Mouse (Mus musculus): Measurements from ENCODE around the gene Olfr1396.

Olfr1396 gene

DNA sequence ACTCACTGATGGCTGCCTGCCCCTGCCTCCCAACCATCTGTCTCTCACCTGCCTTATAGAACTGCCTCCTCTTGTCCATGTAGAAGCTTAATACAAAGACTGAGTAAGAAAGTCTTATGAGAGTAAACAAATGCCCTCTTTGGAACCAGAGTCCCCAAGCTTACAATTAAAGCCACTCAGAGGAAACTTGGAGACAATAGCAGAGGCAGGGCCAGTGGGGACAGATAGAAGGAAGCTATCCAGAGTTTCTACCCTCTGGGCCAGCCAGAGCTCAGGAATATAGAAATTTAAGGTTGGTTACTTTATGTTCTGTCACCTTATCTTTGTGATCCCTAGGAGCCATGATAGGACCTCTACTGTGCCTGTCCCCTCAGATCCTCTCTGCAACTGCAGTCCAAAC lies at the start of gene Olfr1396:
Gene Olfr1396, minus strand, starts transcription at position 101 of the 400 bp plus-strand sequence.
- DNase-seq (ENCODE audit: low spot score): no peak

DNA sequence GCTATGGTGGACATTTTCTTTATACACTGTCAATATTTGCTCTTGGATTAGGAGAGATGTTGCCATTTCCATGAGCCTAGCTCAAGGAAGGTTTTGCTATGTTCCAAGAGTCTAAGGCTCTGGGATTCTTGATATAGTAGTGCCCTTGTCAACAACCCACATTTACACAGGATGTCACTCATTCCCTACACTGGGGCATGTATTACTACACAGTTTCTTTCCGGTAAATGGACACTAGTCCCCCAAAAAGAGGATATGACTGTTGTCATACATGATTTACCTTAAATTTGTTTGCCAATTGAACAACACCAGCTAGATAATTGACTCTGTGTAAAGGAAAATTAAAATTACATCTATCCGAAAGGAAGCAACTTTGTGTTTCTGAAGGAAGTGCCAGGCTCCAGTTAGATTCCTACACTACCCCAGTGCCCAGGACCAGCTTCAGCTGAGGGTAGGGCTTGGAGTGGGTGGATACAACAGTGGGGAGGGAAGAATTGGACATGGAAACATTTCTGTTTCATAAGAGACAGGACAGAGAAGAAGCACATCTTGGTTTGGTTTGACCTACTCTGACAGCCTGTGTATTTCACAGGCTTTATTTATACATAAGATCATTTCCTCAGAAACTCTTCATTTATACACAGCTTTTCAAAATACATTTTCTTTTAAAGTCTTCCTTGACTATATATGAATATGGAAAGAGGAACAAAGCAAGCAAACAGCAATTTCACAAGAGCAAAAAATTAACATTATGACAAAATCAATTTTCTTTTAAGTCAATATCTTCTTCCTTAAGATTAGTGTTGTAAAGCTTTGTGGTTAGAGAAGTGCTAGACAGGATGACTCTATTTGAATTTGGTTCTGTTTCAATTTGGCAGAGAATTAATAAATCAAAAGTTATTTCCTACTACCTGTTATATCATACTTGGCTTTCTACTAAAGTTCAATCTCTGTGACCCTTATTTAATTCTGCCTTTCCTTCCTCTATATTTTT lies 42.4 kb upstream of the Olfr1396 start:
- no peak for DNase-seq (ENCODE audit: low spot score)

DNA sequence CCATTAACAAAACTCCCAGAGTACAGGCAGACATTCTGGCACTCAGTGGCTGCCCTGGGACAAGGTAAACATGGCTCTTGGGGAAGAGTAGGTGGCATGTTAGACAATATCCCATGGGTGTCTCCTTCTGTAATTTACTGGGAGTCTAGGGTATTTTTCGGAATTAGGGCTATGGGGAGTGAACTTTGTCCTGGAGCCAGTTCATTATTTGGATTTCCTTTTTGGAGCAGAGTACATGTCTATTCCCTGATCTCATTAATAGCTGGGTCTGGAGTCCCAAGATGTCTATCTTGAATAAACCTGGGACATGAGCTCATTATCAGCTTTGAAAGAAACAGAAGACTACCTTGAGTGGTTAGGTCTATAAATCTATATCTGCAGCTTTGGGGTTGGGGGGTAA lies 39.4 kb upstream of the Olfr1396 start, which contains the start of gene Olfr1394:
Gene Olfr1394, plus strand, starts transcription at position 301 of the 400 bp plus-strand sequence.
- no peak for DNase-seq (ENCODE audit: low spot score)

DNA sequence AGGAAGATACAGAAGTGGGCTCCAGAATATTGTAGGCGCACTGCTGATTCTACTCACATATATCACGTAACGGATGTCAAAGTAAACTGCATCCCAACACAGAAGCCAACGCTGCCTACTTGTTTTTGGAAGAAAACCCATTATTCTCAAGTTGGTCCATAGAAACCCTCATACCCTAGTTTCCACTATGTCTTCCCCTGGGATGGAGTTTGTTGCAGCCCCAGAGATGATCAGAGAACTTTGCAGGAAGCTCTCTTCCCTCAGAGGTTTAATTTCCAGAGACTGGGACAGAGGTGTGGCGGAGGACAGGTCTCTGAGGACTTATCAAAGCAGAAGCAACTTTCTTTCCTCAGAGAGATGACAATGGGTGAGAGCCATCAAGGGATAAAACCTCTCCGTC lies 27.3 kb upstream of the Olfr1396 start, which contains the start of gene Olfr1395:
Gene Olfr1395, plus strand, starts transcription at position 301 of the 400 bp plus-strand sequence.
- no peak for DNase-seq (ENCODE audit: low spot score)

DNA sequence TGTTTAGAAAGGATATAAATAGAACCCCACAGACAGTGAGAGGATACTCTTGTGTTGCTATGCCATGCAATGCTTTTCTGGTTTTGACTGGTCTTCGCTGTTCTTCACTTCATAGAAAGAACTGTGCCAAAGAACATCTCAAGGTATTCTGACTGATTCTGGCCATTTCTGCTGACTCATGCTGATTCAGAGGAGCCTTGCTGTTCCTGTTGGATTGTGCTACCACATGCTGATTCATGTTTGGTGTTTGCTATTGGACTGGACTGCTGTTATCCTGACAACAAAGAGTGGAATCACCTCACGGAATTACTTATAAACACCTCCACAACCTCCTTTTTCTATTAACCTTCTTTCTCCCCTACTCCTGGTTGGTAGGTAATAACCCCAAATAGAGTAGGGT lies 9.5 kb upstream of the Olfr1396 start:
- no peak for DNase-seq (ENCODE audit: low spot score)

DNA sequence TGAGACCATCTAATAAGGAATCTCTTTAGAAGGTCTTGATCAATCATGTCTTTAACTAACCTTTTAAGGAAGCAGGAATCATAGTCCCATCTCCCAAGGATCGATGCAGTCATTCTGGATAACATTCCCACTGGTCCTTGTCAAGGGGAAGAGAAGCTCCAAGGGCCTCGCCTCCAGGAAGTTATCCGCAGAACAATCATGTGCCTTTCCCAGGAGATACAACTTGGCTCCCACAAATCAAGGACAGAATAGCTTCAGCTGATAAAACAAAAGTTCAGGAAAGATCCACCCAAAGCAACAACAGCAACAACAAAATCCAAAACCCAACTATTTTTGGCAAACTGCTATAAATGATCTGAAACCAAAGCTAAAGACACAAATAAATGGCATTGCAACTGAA lies 5.0 kb upstream of the Olfr1396 start:
- DNase-seq (ENCODE audit: low spot score): no peak

DNA sequence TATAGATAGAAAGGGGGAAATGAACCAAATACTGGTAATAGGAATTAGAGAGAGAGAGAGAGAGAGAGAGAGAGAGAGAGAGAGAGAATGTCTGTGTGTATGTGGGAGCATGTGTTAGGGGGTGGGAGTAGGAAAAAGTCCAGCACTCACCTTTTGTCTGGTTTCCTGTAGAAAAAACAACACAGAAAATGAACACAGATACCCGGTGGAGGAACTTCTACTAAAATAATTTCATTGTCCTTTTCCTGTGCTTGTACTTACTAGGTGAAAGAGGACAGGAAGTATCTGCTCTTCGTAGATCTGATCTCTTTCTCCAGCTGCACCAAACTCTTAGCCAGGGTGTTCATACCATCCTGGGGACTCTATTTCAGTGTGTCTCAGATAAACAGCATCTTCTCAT lies 516 bp downstream of the Olfr1396 start:
- no peak for DNase-seq (ENCODE audit: low spot score)

DNA sequence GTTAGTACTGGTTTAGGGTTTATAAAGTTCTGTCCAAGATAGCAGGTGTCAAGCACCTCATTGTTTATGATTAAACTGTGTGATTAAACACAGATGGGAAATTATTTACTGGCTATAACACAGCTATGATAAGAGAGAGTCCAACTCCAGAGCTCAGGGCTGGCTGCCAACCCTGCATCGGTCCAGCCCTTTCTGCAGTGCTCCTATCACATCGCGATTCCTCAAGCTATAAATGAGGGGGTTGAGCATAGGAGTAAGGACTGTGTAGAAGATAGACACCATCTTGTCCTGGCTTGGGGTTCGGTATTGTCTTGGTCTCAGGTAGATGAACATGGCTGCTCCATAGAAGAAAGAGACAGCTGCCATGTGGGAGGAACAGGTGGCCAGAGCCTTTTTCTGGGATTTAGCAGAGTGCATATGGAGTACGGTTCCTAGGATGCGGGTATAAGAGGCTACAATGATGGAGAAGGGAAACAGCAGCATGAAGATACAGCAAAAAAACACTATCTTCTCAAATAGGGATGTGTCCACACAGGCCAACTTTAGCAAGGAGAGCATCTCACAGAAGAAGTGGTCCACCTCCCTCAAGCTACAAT lies 2.0 kb downstream of the Olfr1396 start:
- no peak for DNase-seq (ENCODE audit: low spot score)

DNA sequence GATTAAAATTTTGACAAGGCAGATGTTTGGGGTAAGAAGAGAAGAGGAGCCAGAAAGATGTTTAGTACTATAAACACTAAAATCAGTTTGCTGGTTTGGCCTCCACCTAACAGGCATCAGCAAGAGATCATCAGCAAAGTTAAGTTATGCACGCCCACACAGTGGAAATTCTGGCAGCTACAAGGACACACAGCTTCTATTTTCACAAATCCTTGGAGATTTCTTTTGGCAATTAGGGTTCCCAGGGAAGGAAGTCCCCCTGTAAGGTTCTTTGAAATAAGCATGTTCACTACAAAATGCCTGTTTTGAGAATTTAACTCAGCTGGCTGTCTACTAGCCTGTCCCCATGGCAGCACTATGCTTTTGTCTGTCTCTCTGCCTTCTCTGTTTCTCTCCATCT lies 3.7 kb downstream of the Olfr1396 start:
- no peak for DNase-seq (ENCODE audit: low spot score)

DNA sequence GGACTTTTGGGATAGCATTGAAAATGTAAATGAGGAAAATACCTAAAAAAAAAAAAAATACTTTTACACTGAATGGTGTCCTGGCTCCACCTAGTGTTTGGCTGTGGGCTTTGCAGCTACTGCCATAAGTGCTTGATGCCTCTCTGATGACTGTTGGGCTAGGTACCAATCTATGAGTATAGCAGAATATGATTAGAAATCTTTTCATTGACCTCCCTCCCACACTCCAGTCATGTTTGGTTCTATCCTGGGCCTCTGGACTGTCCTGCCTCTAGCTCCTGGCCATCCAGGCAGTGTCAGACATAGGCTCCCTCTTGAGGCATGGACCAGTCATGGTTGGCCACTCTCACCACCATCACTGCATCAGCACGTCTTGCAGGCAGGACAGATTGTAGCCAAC lies 5.8 kb downstream of the Olfr1396 start:
- no peak for DNase-seq (ENCODE audit: low spot score)

DNA sequence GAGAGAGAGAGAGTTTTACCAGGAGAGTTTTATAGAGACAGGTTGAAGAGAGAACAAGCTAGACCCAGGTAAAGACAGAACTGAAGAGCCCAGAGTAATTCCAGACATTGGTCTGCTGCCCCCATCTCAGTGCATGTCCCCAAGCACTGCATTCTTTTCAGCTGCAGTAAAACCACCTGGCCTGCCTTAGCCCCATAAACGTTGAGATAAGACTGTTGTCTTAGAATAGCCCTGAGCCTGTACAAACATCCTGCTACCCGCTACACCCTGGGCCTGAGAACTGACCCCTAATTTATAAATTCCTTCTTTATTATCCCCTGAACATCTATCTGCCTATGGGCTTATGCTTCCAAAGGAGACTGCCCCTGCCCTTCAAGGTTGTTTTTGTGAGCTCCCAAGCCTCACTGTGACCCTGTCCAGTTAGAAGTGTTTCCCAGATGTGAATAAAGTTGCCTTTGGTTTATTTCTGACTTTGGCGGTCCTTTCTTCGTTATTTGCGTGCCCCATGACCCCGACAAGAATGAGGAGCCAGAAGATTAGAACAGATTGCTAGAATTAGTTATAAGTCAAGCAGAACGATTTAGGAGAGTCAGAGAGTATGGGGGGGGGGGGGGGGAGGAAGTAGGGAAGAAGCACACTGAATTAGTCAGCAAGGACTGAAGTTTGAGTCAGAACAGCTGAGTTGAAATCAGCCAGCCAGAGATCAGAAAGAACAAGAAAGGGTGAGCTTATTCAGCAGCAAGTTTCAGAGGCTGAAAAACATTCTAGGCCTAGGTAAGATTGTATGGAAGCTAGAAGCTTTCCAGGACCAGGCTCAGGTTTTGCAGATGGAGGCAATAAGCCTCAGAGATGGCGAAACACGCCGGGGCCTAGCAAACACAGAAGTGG lies 6.8 kb downstream of the Olfr1396 start:
- DNase-seq (ENCODE audit: low spot score): no peak

DNA sequence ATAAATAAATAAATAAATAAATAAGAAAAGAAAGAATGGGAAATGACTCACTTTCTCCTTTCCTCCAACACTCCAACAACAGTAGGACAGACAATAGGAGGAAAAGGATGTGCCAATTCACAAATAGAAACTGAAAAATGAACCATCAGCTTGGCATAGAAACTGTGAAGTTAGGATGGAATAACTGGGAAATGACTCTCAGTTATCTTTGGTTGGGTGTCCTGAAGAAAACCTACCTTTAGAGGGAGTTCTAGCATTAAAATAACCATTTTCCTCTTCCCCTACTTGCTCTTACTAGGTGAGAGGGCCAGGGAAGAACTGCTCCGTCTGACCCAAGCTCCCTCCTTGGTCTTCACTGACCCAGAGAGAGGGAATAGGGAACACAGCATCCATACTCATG lies 8.9 kb downstream of the Olfr1396 start:
- no peak for DNase-seq (ENCODE audit: low spot score)

DNA sequence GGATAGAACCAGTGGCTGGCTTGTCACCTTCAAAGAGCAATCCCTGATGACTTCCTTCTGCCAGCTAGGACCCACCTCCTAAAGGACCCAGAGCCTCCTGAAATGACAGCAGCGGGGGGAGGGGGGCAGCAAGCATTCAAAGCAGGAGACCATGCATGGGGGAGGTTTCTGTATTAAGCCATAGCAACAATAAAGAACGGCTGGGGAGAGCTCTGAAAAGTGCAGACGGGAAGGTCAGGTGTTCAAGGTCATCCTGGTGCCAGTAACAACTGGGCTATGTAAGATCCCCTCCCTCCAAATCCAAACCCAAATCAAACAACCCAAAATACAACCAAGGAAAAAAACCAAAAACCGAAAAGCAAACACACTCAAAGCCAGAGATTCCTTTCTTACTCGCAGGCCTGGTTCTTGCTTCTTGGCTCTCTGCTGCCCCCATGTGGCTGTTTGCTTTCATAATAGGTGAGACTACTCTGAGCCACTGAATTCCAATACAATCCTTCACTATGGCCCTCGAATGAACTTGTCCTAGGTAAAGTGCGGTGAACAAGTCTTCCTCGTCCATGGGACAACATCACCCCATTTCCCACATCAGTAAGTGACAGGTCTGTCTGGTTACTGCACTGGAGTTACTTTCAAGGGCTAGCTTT lies 11.5 kb downstream of the Olfr1396 start:
- peak; percentile 69 for DNase-seq (ENCODE audit: low spot score)

DNA sequence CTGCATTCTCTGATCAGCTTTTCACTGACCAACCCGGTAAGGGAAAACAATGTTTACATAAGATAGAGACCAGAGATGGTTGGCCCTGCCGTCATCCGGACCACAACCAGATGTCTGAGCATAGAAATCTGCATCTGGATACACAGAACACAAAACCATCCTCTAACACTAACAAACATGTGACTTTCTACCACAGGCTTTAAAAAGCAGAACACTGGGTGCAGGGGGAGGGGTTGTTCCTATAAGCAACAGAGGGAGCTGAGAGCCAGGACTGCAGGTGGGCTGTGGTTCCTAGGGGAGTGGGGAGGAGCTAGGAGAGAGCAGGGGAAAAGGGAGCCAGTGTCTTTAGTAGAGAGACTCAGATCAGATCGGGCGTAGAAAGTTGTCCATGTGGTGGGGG lies 13.2 kb downstream of the Olfr1396 start:
- DNase-seq (ENCODE audit: low spot score): no peak

DNA sequence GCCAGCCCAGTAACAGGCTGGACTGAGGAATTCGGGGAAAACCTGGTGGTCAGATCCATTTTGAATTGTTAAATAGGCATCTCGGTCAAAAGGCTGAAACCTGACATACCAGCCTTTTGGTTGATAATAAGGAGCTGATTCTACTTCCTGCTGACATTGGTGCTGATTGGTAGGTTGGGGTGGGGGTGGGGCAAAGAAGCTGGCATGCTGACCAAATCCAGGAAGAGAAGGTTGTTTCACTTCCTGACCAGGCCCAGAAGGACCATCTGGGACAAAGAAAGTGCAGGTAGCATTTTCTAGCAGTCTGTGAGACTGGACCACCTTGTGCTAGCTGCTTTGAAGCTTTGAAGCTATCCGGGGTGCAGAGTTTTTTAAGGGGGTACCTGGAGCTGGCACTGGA lies 14.3 kb downstream of the Olfr1396 start:
- DNase-seq (ENCODE audit: low spot score): no peak

DNA sequence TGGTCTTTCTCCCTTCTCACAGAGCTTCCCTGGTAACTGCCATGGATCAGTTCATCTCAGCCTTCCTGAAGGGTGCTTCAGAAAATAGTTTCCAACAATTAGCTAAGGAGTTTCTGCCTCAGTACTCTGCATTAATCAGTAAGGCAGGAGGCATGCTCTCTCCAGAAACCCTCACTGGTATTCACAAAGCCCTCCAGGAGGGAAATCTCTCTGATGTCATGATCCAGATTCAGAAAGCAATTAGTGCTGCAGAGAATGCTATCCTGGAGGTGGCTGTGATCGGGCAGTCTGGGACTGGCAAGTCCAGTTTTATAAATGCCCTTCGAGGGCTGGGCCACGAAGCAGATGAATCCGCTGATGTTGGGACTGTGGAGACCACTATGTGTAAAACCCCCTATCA lies 19.3 kb downstream of the Olfr1396 start:
- DNase-seq (ENCODE audit: low spot score): no peak

DNA sequence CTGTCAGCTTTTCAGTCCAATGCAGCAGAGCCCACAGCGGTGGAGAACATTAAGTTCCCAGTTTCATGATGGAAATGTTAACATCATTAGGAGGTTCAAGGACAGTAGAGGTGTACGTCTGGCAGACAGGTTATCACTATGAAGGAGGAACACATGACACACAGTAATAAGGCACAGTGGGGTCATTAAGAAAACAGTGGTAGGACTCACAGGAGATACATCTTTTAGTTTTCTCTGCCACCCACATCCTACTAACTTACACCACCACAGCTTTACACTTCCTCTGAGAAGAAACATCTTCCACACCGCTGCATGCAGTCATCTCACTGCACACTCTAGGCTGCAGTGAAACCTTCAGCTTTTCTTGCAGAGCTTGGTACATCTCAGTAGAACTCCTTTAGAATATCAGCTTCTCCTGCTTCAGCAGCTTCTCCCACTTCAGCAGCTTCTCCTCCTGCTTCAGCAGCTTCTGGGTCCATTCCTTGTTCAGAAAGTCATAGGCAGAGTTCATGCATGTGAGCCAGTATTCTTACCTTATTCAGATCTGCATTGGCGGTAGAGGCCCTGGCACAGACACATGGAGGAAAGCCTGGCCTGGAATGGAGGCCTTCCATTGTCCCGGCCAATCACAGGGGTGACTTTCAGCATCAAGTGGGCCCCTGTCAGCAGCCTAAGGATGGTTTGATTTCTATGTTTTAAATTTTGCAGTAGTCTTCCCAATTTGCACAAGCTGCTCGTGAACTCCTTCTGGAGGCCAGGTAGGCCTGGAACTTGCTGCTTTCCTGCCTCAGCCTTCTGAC lies 20.6 kb downstream of the Olfr1396 start:
- no peak for DNase-seq (ENCODE audit: low spot score)

DNA sequence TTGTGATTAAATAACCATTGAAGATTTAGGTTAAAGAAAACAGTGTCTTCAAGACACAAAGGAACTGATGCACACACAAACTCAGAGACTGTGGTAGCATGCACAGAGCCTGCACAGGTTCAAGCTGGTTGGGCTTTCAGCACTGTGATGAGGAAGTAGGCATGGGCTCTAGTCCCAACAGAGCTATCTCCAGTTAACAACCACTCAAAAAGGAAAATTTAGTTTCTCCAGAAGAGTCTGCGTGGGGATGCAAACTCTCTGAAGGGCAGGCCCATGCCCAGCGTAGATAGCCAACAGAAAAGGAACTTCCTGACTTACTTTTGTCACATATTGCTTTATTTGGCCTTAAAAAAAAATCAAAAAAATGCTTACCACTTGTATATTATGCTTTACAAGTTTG lies 21.9 kb downstream of the Olfr1396 start:
- no peak for DNase-seq (ENCODE audit: low spot score)

DNA sequence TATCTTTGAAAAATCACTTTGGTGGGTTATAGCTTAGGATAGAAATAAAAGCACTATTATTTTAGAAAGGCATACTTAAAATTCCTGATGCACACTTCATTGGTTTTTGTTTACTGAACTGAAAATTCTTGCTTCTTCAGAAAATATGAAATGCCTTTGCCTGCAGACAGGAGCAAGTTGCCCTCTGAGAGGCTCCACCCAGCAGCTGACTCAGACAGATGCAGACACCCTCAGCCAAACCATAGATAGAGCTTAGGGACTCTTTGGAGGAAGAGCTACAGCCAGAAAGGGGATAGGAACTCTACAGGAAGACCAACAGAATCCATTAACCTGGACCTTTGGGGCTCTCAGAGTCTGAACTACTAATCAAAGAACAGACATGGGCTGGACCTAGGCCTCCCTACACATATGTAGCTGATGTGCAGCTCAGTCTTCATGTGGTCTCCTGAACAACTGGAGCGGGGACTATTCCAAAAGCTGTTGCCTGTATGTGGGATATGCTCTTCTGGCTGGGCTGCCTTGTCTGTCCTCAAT lies 22.6 kb downstream of the Olfr1396 start:
- no peak for DNase-seq (ENCODE audit: low spot score)

DNA sequence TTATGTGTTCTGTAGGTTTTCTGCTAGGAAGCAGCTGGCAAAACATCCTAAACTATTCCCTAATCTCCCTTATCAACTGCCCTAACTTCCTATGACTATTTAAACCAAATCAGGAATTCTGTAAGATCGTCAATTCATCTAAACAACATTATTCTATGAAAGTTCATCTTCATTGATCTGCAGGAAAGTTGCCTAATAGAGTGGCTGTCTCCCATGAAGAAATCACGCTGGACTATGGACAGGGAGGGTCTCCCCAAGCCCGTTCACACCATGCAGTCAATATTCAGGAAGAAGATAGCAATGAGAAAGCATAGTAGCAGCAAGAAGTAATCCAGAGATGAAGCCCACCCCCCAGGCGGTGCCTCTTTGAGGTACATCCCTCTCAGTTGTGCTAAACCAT lies 23.5 kb downstream of the Olfr1396 start:
- no peak for DNase-seq (ENCODE audit: low spot score)

DNA sequence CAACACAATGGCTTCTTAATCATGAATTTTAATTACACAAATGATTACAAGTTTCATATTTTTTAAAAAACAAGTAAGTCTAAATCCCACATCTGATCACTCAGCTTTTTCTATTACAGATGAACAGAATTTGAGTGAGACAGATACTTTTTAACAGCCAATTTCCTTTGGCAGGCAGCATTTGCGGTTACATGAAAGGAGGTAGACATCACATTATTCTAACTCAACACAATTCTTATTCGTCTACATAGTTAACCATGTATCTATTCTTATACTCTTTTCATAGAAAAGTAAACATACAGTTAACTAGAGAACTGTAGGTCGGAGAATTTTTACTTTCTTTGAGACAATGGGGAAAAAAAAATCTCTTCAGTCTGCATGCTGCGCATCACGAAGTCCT lies 24.1 kb downstream of the Olfr1396 start:
- no peak for DNase-seq (ENCODE audit: low spot score)
